ENCODE assay signal across 18 mouse cellular contexts in genomic region chr5:66521250-66521649, GRCm38 (mm10).
"Had no signal": no experiment of that assay in that cellular context is flagged by ENCODE, and none has a peak within 500 bp of the region (broad histone marks: within the 10 kb centered on the region; RNA-seq: fewer than 3 reads in every experiment).

No protein-coding gene starts in this region.

- DNase-seq: lung, adult 18-20 months; lung, embryonic 14.5 days; lung, postnatal 10 days; lung, postnatal 4 days; retina, postnatal 1 day; right cerebral cortex, adult 18-20 months; right cerebral cortex, postnatal 25 days; right cerebral cortex, postnatal 4 days; spleen, adult 18-20 months; thymus, adult 18-20 months; thymus, postnatal 14 days; thymus, postnatal 36 days had no signal

- H3K4me3 ChIP-seq: liver, embryonic 15.5 days; midbrain, embryonic 10.5 days; midbrain, embryonic 12.5 days; myocyte; neural tube, embryonic 13.5 days; neural tube, embryonic 15.5 days had no signal

- H3K27ac ChIP-seq: liver, embryonic 15.5 days; midbrain, embryonic 10.5 days; midbrain, embryonic 12.5 days; neural tube, embryonic 13.5 days; neural tube, embryonic 15.5 days had no signal

- H3K27me3 ChIP-seq: liver, embryonic 15.5 days; midbrain, embryonic 12.5 days; neural tube, embryonic 13.5 days; neural tube, embryonic 15.5 days had no signal

- H3K9me3 ChIP-seq: liver, embryonic 15.5 days; midbrain, embryonic 10.5 days; midbrain, embryonic 12.5 days; neural tube, embryonic 13.5 days; neural tube, embryonic 15.5 days had no signal

- H3K4me2 ChIP-seq: liver, embryonic 15.5 days; lung, embryonic 14.5 days; midbrain, embryonic 12.5 days; neural tube, embryonic 13.5 days; neural tube, embryonic 15.5 days had no signal

- H3K9ac ChIP-seq: liver, embryonic 15.5 days; lung, embryonic 14.5 days; midbrain, embryonic 12.5 days; neural tube, embryonic 13.5 days; neural tube, embryonic 15.5 days had no signal

- H3K36me3 ChIP-seq: liver, embryonic 15.5 days; midbrain, embryonic 10.5 days; midbrain, embryonic 12.5 days; neural tube, embryonic 13.5 days; neural tube, embryonic 15.5 days had no signal
